Mouse (Mus musculus) kidney, adult 9 months (tissue): ENCODE data around the gene Taar2.

Experiments
- DNase-seq: peaks from one replicate; pipeline ENCODE4 v3.0.0; 2022

Taar2 gene

DNA sequence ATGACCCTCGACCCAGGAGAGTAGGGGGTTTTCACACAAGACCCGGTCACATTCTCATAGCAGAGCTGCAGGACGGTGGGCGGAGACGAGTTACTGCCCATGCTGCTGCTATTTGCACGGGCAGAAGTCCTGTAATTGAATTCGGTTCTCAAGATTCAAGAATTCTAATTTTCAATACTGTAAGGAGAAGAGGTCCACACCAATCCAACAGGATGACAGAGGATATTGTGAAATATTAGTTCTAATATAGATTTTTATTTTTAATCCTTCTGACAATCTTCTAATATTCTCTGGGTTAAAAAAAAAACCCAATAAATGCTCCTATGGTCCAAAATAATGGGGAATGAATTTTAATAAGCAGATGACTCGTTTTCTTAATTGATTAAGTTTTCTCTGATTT lies 47.2 kb downstream of the Taar2 start, which contains the start of gene Taar6:
Gene Taar6, minus strand, starts transcription at position 101 of the 400 bp plus-strand sequence.
- no peak for DNase-seq

DNA sequence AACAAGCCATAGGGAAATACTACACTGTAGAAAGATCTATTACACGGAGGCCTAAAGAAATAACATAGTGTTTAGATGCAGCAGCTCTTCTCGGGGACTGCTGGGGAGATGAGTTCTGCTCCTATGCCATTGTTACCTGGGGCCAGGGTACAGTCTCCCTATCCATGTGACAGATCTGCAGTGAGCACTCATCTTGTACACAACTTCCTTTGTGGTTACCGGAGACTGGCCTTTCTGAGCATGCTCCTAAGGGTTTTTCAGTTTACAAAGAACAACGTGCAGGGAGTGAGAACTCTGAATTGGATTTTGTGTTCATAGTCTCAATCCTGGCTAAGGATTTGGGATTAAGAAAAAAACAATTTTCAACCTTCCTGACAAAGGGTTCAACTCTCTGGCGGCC lies 48.0 kb downstream of the Taar2 start:
- DNase-seq: no peak
